Mouse (Mus musculus): ENCODE data around the gene Ms4a5. TPM values are rescaled to one million over a fixed set of nuclear protein-coding genes. Genes with fewer than 3 reads are reported as not detected.
"Not testable (repeated sequence)": the region's sequence is repeated elsewhere in the genome, so short reads cannot be mapped to it uniquely, and the experiment has no call there.

Gene Ms4a5
- not detected for total RNA-seq (2021)
- long read RNA-seq, result 0 reads

- DNase-seq (ENCODE audit: low spot score in 2 of 2), result no peak
Measured at GRCm38 (mm10) chr19:11283773-11284172, at the start of gene Ms4a5. Gene Ms4a5, minus strand, starts transcription at chr19:11283873.

GRCm38 (mm10) chr19:11321123-11321522 is 37.5 kb upstream of the Ms4a5 start:
- DNase-seq (ENCODE audit: low spot score in 2 of 2), result no peak

GRCm38 (mm10) chr19:11316786-11317185 is 33.1 kb upstream of the Ms4a5 start:
- DNase-seq (ENCODE audit: low spot score in 2 of 2), result no peak

GRCm38 (mm10) chr19:11314354-11314753 is 30.7 kb upstream of the Ms4a5 start, which contains the start of gene Ms4a14:
Gene Ms4a14, minus strand, starts transcription at chr19:11314454.
- no peak for DNase-seq (ENCODE audit: low spot score in 2 of 2)

- no peak for DNase-seq (ENCODE audit: low spot score in 2 of 2)
Measured at GRCm38 (mm10) chr19:11308888-11309287, 25.2 kb upstream of the Ms4a5 start.

GRCm38 (mm10) chr19:11299529-11299928 is 15.9 kb upstream of the Ms4a5 start:
- not testable (repeated sequence) for DNase-seq (ENCODE audit: low spot score in 2 of 2)

GRCm38 (mm10) chr19:11298939-11299338 is 15.3 kb upstream of the Ms4a5 start:
- no peak for DNase-seq (ENCODE audit: low spot score in 2 of 2)

- not testable (repeated sequence) for DNase-seq (ENCODE audit: low spot score in 2 of 2)
Measured at GRCm38 (mm10) chr19:11293616-11294015, 9.9 kb upstream of the Ms4a5 start.

GRCm38 (mm10) chr19:11292990-11293389 is 9.3 kb upstream of the Ms4a5 start:
- peak in 1 of 2 experiments; percentile 3 for DNase-seq (ENCODE audit: low spot score in 2 of 2)

- no peak for DNase-seq (ENCODE audit: low spot score in 2 of 2)
Measured at GRCm38 (mm10) chr19:11280223-11280622, 3.5 kb downstream of the Ms4a5 start.

GRCm38 (mm10) chr19:11276431-11276830 is 7.2 kb downstream of the Ms4a5 start:
- no peak for DNase-seq (ENCODE audit: low spot score in 2 of 2)

GRCm38 (mm10) chr19:11266956-11267355 is 16.7 kb downstream of the Ms4a5 start:
- no peak for DNase-seq (ENCODE audit: low spot score in 2 of 2)

- no peak for DNase-seq (ENCODE audit: low spot score in 2 of 2)
Measured at GRCm38 (mm10) chr19:11266052-11266845, 17.4 kb downstream of the Ms4a5 start, which contains the start of gene Ms4a1. Gene Ms4a1, minus strand, starts transcription at chr19:11266241.

- DNase-seq (ENCODE audit: low spot score in 2 of 2), result no peak
Measured at GRCm38 (mm10) chr19:11264602-11265185, 19.0 kb downstream of the Ms4a5 start.

- no peak for DNase-seq (ENCODE audit: low spot score in 2 of 2)
Measured at GRCm38 (mm10) chr19:11263549-11263948, 20.1 kb downstream of the Ms4a5 start.

- not testable (repeated sequence) for DNase-seq (ENCODE audit: low spot score in 2 of 2)
Measured at GRCm38 (mm10) chr19:11262932-11263331, 20.7 kb downstream of the Ms4a5 start.

- DNase-seq (ENCODE audit: low spot score in 2 of 2), result no peak
Measured at GRCm38 (mm10) chr19:11261522-11261921, 22.2 kb downstream of the Ms4a5 start.

- no peak for DNase-seq (ENCODE audit: low spot score in 2 of 2)
Measured at GRCm38 (mm10) chr19:11244230-11244629, 39.4 kb downstream of the Ms4a5 start.

GRCm38 (mm10) chr19:11242560-11242959 is 41.1 kb downstream of the Ms4a5 start:
- DNase-seq (ENCODE audit: low spot score in 2 of 2), result no peak

- no peak for DNase-seq (ENCODE audit: low spot score in 2 of 2)
Measured at GRCm38 (mm10) chr19:11235820-11236219, 47.9 kb downstream of the Ms4a5 start.

- no peak for DNase-seq (ENCODE audit: low spot score in 2 of 2)
Measured at GRCm38 (mm10) chr19:11234921-11235735, 48.5 kb downstream of the Ms4a5 start.

GRCm38 (mm10) chr19:11234244-11234643 is 49.4 kb downstream of the Ms4a5 start:
- no peak for DNase-seq (ENCODE audit: low spot score in 2 of 2)

All from layer of hippocampus, postnatal 10 days (tissue).